Mouse (Mus musculus): ENCODE measurements at regions not wholly inside any gene's neighbourhood (a gene's known extent, or its start where the extent isn't known, plus 50 kb on each side); places are given as distances from the start of the nearest gene placed in this dataset.

DNA sequence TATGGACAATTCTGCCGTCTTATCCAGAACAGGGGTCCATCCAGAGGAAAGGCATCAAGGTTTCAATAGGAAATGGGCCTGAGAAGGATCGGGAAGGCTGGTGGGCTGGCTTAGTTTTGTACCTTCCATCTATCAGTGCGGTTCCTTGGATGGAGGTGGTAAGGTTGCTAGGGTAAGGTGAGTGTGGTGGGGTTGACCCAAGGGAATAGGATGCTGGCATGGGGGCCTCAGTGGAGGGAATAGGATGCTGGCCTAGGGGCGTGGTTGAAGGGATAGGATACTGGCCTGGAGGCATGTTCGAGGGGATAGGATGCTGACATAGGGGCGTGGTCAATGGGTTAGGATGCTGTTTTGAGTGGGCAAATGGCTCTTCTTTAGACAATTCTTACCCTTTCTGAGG, 82.6 kb upstream of the Sel1l start:
- 91% methylated on average over 6 of the region's 6 CpGs for WGBS
- Histone ChIP-seq H3K9me3 (no peaks in the 10 kb centered on the region), H3K9ac (no peak overlapping the region), H3K4me3 (no peak overlapping the region), H3K27me3 (no peaks in the 10 kb centered on the region), H3K4me2 (no peak overlapping the region), H3K4me1 (replicated peaks) (0 out of 2 replicates have a peak, but pooled peaks cover 3% of the 10 kb centered on the region), H3K27ac (replicated peaks) (no peak overlapping the region), H3K36me3 (no peaks in the 10 kb centered on the region)
- no peak for ATAC-seq (ENCODE audit: low read depth)

DNA sequence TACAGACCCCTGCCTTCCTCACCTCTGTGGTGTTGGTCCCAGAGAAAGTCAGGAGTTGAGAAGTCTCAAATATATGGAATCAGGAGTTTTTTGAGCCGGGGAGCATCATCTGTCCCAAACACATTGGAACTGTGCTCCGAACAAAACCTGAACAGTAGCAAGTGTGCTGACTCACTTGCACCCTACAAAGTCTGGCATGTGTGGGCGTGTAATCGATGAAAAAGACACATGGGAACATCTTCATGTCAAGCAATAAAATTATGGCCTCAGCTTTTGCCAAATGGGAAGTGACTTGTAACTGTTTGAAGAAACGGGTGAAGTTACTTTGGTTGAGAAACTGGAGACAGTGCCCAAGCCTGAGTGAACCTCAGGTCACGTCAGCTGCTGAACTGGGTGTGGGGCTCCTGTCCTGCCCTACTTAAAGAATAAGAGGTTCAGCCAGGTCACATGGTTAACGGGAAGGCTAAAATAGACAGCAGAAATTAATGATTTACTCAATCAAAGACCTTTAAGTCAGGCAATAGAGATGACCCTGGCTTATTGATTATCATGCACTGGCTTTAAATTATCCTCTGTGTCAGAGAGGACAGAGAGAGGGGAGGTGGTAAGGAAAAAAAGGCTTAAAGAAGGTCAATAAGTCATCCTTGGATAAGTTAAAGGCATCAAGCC, 80.6 kb upstream of the Sel1l start:
- Histone ChIP-seq H3K36me3 (no peaks in the 10 kb centered on the region), H3K27ac (replicated peaks) (no peak overlapping the region), H3K4me2 (no peak overlapping the region), H3K9ac (no peak overlapping the region), H3K27me3 (no peaks in the 10 kb centered on the region), H3K9me3 (no peaks in the 10 kb centered on the region), H3K4me1 (replicated peaks) (0 out of 2 replicates have a peak, but pooled peaks cover 6% of the 10 kb centered on the region), H3K4me3 (no peak overlapping the region)
- no peak for ATAC-seq (ENCODE audit: low read depth)
- WGBS: 68% methylated on average over 7 of the region's 7 CpGs

DNA sequence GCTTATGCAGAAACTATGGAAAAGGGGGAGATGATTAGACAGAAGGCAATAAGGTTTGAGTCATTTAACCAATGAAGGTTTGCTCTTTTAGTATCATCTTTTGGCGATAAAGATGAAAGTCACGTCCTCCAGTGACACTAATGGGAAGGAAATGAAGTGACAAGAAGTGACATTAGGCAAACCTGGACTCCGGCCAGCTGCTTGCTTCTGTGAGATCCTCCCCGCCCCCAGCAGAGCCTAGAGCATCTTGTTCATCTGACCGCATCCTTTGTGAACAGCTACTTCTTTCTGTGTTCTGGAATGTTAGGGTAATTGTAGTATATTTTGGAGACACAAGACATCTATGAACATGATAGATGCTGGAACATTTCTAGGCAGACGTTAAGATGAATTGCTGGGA, 78.6 kb upstream of the Sel1l start:
- no peaks in the 10 kb centered on the region for H3K27me3 ChIP-seq
- ATAC-seq (ENCODE audit: low read depth): no peak
- H3K4me3 ChIP-seq: no peak overlapping the region
- H3K9me3 ChIP-seq: no peaks in the 10 kb centered on the region
- H3K27ac ChIP-seq (replicated peaks): no peak overlapping the region
- WGBS: 82% methylated on average over 6 of the region's 6 CpGs
- H3K4me2 ChIP-seq: no peak overlapping the region
- no peak overlapping the region for H3K9ac ChIP-seq
- peaks cover 4% of the 10 kb centered on the region; the same call in 1 of the 2 replicates for H3K4me1 ChIP-seq (replicated peaks)
- H3K36me3 ChIP-seq: no peaks in the 10 kb centered on the region

DNA sequence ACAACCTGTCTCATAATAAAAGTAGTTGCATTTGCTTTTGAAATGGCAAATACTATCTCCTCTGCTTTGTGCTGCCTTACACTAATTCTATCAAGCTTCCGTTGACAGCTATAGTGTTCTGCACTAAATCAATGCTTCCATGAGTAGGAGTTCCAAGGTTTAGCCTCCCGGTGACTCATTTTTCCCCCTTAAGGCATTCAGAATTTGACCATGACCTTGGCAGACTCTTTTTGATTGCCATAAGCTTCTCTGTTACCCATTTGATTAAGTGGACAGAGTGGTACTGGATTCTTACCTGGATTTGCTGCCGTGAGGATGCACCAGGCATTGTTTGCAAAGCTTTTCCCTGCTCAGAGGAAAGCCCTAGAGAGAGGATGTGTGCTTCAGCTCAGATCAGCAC, 66.5 kb upstream of the Sel1l start:
- no peaks in the 10 kb centered on the region for H3K4me1 ChIP-seq (replicated peaks)
- no peaks in the 10 kb centered on the region for H3K27me3 ChIP-seq
- no peak for ATAC-seq (ENCODE audit: low read depth)
- H3K4me2 ChIP-seq: no peak overlapping the region
- 76% methylated on average over 3 of the region's 3 CpGs for WGBS
- no peak overlapping the region for H3K4me3 ChIP-seq
- no peaks in the 10 kb centered on the region for H3K36me3 ChIP-seq
- H3K27ac ChIP-seq (replicated peaks): no peak overlapping the region
- no peak overlapping the region for H3K9ac ChIP-seq
- no peaks in the 10 kb centered on the region for H3K9me3 ChIP-seq

DNA sequence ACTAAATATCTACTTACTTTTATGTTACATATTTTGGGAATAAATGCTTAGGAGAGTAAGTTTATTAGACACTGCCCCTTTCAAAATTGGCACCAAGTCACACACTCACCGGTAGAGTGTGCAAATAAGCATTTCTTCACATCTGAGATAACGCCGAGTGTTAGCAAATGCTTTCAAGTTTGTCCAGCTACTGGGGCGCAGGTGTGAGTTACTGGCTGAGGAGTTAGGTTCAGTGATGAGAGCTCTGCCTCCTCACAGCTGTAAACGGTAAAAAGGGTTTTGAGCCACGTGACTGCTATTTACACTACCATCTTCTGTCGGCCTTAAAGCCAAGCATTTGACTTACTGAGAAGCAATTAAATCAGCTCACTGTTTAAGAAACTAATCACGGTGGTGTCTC, 61.6 kb upstream of the Sel1l start:
- no peaks in the 10 kb centered on the region for H3K4me1 ChIP-seq (replicated peaks)
- H3K4me3 ChIP-seq: no peak overlapping the region
- H3K9me3 ChIP-seq: peaks cover 11% of the 10 kb centered on the region
- no peak overlapping the region for H3K9ac ChIP-seq
- H3K27ac ChIP-seq (replicated peaks): no peak overlapping the region
- no peaks in the 10 kb centered on the region for H3K27me3 ChIP-seq
- 59% methylated on average over 8 of the region's 8 CpGs for WGBS
- ATAC-seq (ENCODE audit: low read depth): no peak
- no peak overlapping the region for H3K4me2 ChIP-seq
- H3K36me3 ChIP-seq: no peaks in the 10 kb centered on the region
